Mouse (Mus musculus) kidney, adult 2 months (tissue): ENCODE measurements around the gene Paics.

Experiments used
- CTCF ChIP-seq: fragments of 200-500 bp; conservative IDR thresholded peaks from 2 replicates; pipeline ENCODE4 v1.5.1; 2011; ENCODE audit warnings: low read depth, mild to moderate bottlenecking, control low read depth, low read length, moderate library complexity, mixed read lengths; ENCODE audit not compliant: insufficient read depth, insufficient read length
- POLR2A ChIP-seq: fragments of 200-500 bp; IDR thresholded peaks from one replicate; pipeline ENCODE4 v1.6.1; 2011; ENCODE audit warnings: low read depth, low read length, control low read depth

GRCm38 (mm10) chr5:76904713-76905404 lies 46.2 kb upstream of the Paics start:
- TF ChIP-seq CTCF: no peak
- no peak for TF ChIP-seq POLR2A
